Mouse (Mus musculus) heart, embryonic 12.5 days (tissue): ENCODE data around the gene Btbd2. TPM values are rescaled to one million over a fixed set of nuclear protein-coding genes. Genes with fewer than 3 reads are reported as not detected.
"Not testable (repeated sequence)": the region's sequence is repeated elsewhere in the genome, so short reads cannot be mapped to it uniquely, and the experiment has no call there.

Source experiments
- ATAC-seq: fragments of 200-750 bp; cut with Nextera tagmentation; 2 replicates; pipeline ENCODE4 v1.8.0; 2017; ENCODE audit warnings: moderate TSS enrichment, moderate library complexity; ENCODE audit not compliant: insufficient number of reproducible peaks, low FRiP score
- H3K27ac ChIP-seq: fragments of 300-500 bp; sonication (generic); 2 replicates; pipeline ENCODE4 v1.5.1; 2016; ENCODE audit warnings: mild to moderate bottlenecking, moderate library complexity; ENCODE audit not compliant: poor library complexity, severe bottlenecking
- H3K27me3 ChIP-seq: fragments of 300-500 bp; sonication (generic); replicated peaks from 2 replicates; pipeline ENCODE4 v1.6.1; 2016; ENCODE audit warnings: mild to moderate bottlenecking, moderate library complexity
- H3K36me3 ChIP-seq: fragments of 300-500 bp; sonication (generic); 2 replicates; pipeline ENCODE4 v1.6.1; 2016; ENCODE audit warnings: mild to moderate bottlenecking, moderate library complexity
- H3K4me1 ChIP-seq: fragments of 300-500 bp; sonication (generic); replicated peaks from 2 replicates; pipeline ENCODE4 v1.6.1; 2016; ENCODE audit warnings: mild to moderate bottlenecking
- H3K4me2 ChIP-seq: fragments of 300-500 bp; sonication (generic); 2 replicates; pipeline ENCODE4 v1.6.1; 2016; ENCODE audit warnings: mild to moderate bottlenecking, moderate library complexity
- H3K4me3 ChIP-seq: fragments of 300-500 bp; sonication (generic); 2 replicates; pipeline ENCODE4 v1.5.1; 2016; ENCODE audit warnings: mild to moderate bottlenecking
- H3K9ac ChIP-seq: fragments of 300-500 bp; sonication (generic); 2 replicates; pipeline ENCODE4 v1.6.1; 2016; ENCODE audit warnings: mild to moderate bottlenecking, moderate library complexity
- H3K9me3 ChIP-seq: fragments of 300-500 bp; sonication (generic); replicated peaks from 2 replicates; pipeline ENCODE4 v1.6.1; 2016; ENCODE audit warnings: mild to moderate bottlenecking, moderate library complexity
- WGBS: fragments of 180-500 bp; shearing (Covaris S2); methylation state at CpG from one replicate; pipeline ENCODE4 v1.1.7; 2016; 5-methylcytosine and 5-hydroxymethylcytosine counted together
- polyA plus RNA-seq: library from polyadenylated mRNA; unstranded; fragments of >200 nt; fragmentation: Nextera tagmentation; extraction: Ambion mirVana; gene quantifications from 2 replicates; pipeline ENCODE4 v1.2.1, GENCODE M21; 2016

Gene Btbd2
- polyA plus RNA-seq, 1 experiment from 2014 or later: 64.9 TPM

- H3K27ac ChIP-seq: no peak overlapping the region
- 96% methylated on average over 3 of the region's 3 CpGs for WGBS
- ATAC-seq: no peak
- no peak overlapping the region for H3K4me3 ChIP-seq
- peaks cover 83% of the 10 kb centered on the region for H3K36me3 ChIP-seq
- no peaks in the 10 kb centered on the region for H3K9me3 ChIP-seq
- H3K4me1 ChIP-seq: no peaks in the 10 kb centered on the region
- no peak overlapping the region for H3K4me2 ChIP-seq
- no peaks in the 10 kb centered on the region for H3K27me3 ChIP-seq
- no peak overlapping the region for H3K9ac ChIP-seq
These were observed 45.0 kb downstream of the Btbd2 start for GRCm38 (mm10) chr10:80611905-80612304.

- no peaks in the 10 kb centered on the region for H3K9me3 ChIP-seq
- H3K4me1 ChIP-seq: no peaks in the 10 kb centered on the region
- no peak overlapping the region for H3K4me3 ChIP-seq
- whole genome bisulfite sequencing: 66% methylated on average over 4 of the region's 4 CpGs
- ATAC-seq: 0 out of 2 replicates have a peak, but pooled peaks have one; percentile 8
- H3K36me3 ChIP-seq: peaks cover 87% of the 10 kb centered on the region
- no peak overlapping the region for H3K27ac ChIP-seq
- no peaks in the 10 kb centered on the region for H3K27me3 ChIP-seq
- H3K4me2 ChIP-seq: no peak overlapping the region
- H3K9ac ChIP-seq: no peak overlapping the region
These were observed 45.8 kb downstream of the Btbd2 start for GRCm38 (mm10) chr10:80611024-80611423.

- no peak overlapping the region for H3K4me3 ChIP-seq
- H3K9ac ChIP-seq: no peak overlapping the region
- H3K4me2 ChIP-seq: no peak overlapping the region
- no peak overlapping the region for H3K27ac ChIP-seq
- peaks cover 80% of the 10 kb centered on the region for H3K36me3 ChIP-seq
- H3K27me3 ChIP-seq: no peaks in the 10 kb centered on the region
- 89% methylated on average over 9 of the region's 9 CpGs for WGBS
- H3K9me3 ChIP-seq: no peaks in the 10 kb centered on the region
- no peaks in the 10 kb centered on the region for H3K4me1 ChIP-seq
- ATAC-seq: no peak
These were observed 46.6 kb downstream of the Btbd2 start for GRCm38 (mm10) chr10:80610116-80610785.

GRCm38 (mm10) chr10:80609269-80609924 is 47.5 kb downstream of the Btbd2 start:
- Histone ChIP-seq H3K27me3 (no peaks in the 10 kb centered on the region), H3K4me2 (no peak overlapping the region), H3K27ac (no peak overlapping the region), H3K36me3 (peaks cover 72% of the 10 kb centered on the region), H3K4me1 (peaks cover 6% of the 10 kb centered on the region), H3K9ac (no peak overlapping the region), H3K4me3 (no peak overlapping the region), H3K9me3 (no peaks in the 10 kb centered on the region)
- no peak for ATAC-seq
- WGBS: 84% methylated on average over 10 of the region's 10 CpGs

- no peak for ATAC-seq
- no peak overlapping the region for H3K27ac ChIP-seq
- no peaks in the 10 kb centered on the region for H3K27me3 ChIP-seq
- no peak overlapping the region for H3K4me2 ChIP-seq
- H3K36me3 ChIP-seq: peaks cover 64% of the 10 kb centered on the region
- H3K9ac ChIP-seq: no peak overlapping the region
- H3K4me3 ChIP-seq: no peak overlapping the region
- H3K9me3 ChIP-seq: no peaks in the 10 kb centered on the region
- 77% methylated on average over 3 of the region's 3 CpGs for WGBS
- H3K4me1 ChIP-seq: peaks cover 16% of the 10 kb centered on the region
These were observed 48.4 kb downstream of the Btbd2 start for GRCm38 (mm10) chr10:80608435-80608834.

- no peaks in the 10 kb centered on the region for H3K9me3 ChIP-seq
- peaks cover 23% of the 10 kb centered on the region for H3K4me1 ChIP-seq
- H3K9ac ChIP-seq: no peak overlapping the region
- H3K27ac ChIP-seq: no peak overlapping the region
- no peaks in the 10 kb centered on the region for H3K27me3 ChIP-seq
- H3K4me3 ChIP-seq: no peak overlapping the region
- 93% methylated on average over 34 of the region's 34 CpGs for WGBS
- ATAC-seq: no peak
- no peak overlapping the region for H3K4me2 ChIP-seq
- H3K36me3 ChIP-seq: peaks cover 51% of the 10 kb centered on the region
These were observed 50.0 kb downstream of the Btbd2 start for GRCm38 (mm10) chr10:80606737-80607350.

- 89% methylated on average over 23 of the region's 23 CpGs for WGBS
- H3K4me2 ChIP-seq: no peak overlapping the region
- peaks cover 23% of the 10 kb centered on the region for H3K4me1 ChIP-seq
- H3K9me3 ChIP-seq: no peaks in the 10 kb centered on the region
- no peaks in the 10 kb centered on the region for H3K27me3 ChIP-seq
- peaks cover 47% of the 10 kb centered on the region for H3K36me3 ChIP-seq
- no peak overlapping the region for H3K4me3 ChIP-seq
- H3K27ac ChIP-seq: no peak overlapping the region
- no peak for ATAC-seq
- H3K9ac ChIP-seq: no peak overlapping the region
These were observed 50.6 kb downstream of the Btbd2 start for GRCm38 (mm10) chr10:80606306-80606705.

- not testable (repeated sequence) for H3K27ac ChIP-seq, H3K27me3 ChIP-seq, H3K4me2 ChIP-seq, H3K4me3 ChIP-seq, H3K9me3 ChIP-seq, ATAC-seq, H3K9ac ChIP-seq
- WGBS: 69% methylated on average over 2 of the region's 4 CpGs
- H3K4me1 ChIP-seq: peaks cover 23% of the 10 kb centered on the region
- H3K36me3 ChIP-seq: peaks cover 47% of the 10 kb centered on the region
These were observed 51.1 kb downstream of the Btbd2 start, which contains the start of gene Gm49322 for GRCm38 (mm10) chr10:80605721-80606120. Gene Gm49322, plus strand, starts transcription at chr10:80606021.

GRCm38 (mm10) chr10:80604988-80605387 is 51.9 kb downstream of the Btbd2 start:
- no peak overlapping the region for H3K9ac ChIP-seq
- no peaks in the 10 kb centered on the region for H3K27me3 ChIP-seq
- peaks cover 41% of the 10 kb centered on the region for H3K36me3 ChIP-seq
- WGBS: 81% methylated on average over 2 of the region's 2 CpGs
- H3K4me3 ChIP-seq: no peak overlapping the region
- H3K9me3 ChIP-seq: no peaks in the 10 kb centered on the region
- ATAC-seq: no peak
- peaks cover 23% of the 10 kb centered on the region for H3K4me1 ChIP-seq
- no peak overlapping the region for H3K4me2 ChIP-seq
- no peak overlapping the region for H3K27ac ChIP-seq

- Histone ChIP-seq H3K36me3 (peaks cover 31% of the 10 kb centered on the region), H3K27me3 (no peaks in the 10 kb centered on the region), H3K9ac (peak overlapping the region; percentile 81), H3K4me1 (peaks cover 23% of the 10 kb centered on the region), H3K4me3 (peak overlapping the region; percentile 74), H3K9me3 (no peaks in the 10 kb centered on the region), H3K27ac (peak overlapping the region; percentile 76; the same call in 1 of the 2 replicates), H3K4me2 (peak overlapping the region; percentile 93)
- ATAC-seq: peak; percentile 72
- 77% methylated on average over 7 of the region's 7 CpGs for WGBS
These were observed 52.8 kb downstream of the Btbd2 start for GRCm38 (mm10) chr10:80604001-80604509.

GRCm38 (mm10) chr10:80603364-80603763 is 53.5 kb downstream of the Btbd2 start:
- Histone ChIP-seq H3K36me3 (peaks cover 25% of the 10 kb centered on the region), H3K4me3 (peak overlapping the region; percentile 74), H3K4me1 (peaks cover 23% of the 10 kb centered on the region), H3K27ac (peak overlapping the region; percentile 76), H3K9ac (peak overlapping the region; percentile 81), H3K9me3 (no peaks in the 10 kb centered on the region), H3K4me2 (peak overlapping the region; percentile 93), H3K27me3 (no peaks in the 10 kb centered on the region)
- ATAC-seq: no peak
- WGBS: 31% methylated on average over 7 of the region's 7 CpGs
